Mouse (Mus musculus) brown adipose tissue, adult 24 weeks (tissue): ENCODE results near the gene Nr4a3. TPM values are rescaled to one million over a fixed set of nuclear protein-coding genes. Genes with fewer than 3 reads are reported as not detected.

Experiments used
- H3K27ac ChIP-seq: fragments of 200-500 bp; replicated peaks from 2 replicates; pipeline ENCODE4 v1.5.1; 2012; ENCODE audit warnings: low read depth, mild to moderate bottlenecking, low read length
- H3K4me1 ChIP-seq: fragments of 200-500 bp; 2 replicates; pipeline ENCODE4 v1.6.1; 2012; ENCODE audit warnings: low read length, mixed read lengths; ENCODE audit not compliant: control insufficient read depth, insufficient read depth, insufficient read length
- H3K4me3 ChIP-seq: fragments of 200-500 bp; 2 replicates; pipeline ENCODE4 v1.5.1; 2012; ENCODE audit warnings: low read depth, mild to moderate bottlenecking, low read length, moderate library complexity; ENCODE audit not compliant: insufficient read depth
- polyA plus RNA-seq: library from polyadenylated mRNA; stranded (reverse); fragments of >200 nt; gene quantifications from 2 replicates; pipeline ENCODE4 v1.2.4, GENCODE M21; 2012; ENCODE audit not compliant: missing spikeins, insufficient read depth, insufficient read length

Gene Nr4a3
- polyA plus RNA-seq, 1 experiment, result 1.1 TPM

DNA sequence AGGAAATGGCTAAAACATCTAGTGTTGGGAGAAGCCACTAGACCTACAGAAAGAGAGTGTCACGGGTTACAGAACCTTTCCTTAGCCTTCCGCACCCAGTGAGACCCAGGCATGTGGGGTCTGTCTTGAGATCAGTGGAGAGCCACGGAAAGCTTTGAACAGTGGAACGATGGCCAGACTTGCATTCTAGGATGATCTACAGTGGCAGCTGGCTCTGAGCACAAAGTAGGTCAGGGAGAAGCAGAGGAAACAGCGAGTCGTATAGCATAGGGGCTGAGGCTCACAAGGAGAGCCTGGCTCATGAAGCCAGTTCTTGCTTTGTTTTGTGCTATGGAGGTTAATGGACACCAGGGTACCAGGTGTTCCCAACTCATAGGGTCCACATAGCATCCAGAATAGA is 28.4 kb downstream of the Nr4a3 start:
- no peak overlapping the region for H3K27ac ChIP-seq
- 0 out of 2 replicates have a peak, but pooled peaks cover 2% of the 10 kb centered on the region for H3K4me1 ChIP-seq
- H3K4me3 ChIP-seq, result no peak overlapping the region

DNA sequence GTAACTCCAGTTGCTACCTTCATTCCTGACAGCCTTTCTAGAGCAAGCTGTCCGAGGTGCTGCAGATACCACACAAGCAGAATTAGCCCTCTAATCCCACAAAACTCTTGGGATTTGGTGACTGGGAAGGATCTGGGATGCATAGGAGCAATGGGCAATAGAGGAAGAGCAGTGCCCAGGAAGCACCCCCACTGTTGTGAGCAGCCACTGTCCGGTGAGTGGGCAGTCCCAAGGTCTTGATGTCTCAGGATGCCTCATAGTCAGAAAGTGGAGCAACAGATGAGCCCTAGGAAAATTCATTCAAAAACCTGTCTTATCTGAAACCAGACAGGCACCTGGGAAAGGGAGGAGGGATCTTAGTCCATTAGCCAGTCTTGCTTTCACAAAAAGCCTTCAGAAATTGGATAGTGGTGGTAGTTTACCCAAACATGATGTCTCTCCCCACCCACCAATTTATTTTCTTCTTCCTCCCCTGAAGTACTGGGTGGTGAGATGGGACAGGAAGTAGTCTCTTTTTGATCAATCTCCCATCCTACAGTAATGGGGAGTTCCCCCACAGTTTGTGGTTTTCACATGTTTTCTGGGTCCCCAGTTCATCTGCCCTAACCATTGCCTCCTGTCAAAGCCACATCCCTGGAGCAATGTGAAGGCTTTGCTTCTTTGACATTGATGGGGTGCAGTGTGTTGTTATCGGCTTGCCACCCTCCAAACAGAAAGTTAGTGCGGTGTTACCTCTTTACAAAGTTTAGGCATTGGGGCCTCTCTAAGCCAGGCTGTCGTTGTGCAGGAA is 29.7 kb downstream of the Nr4a3 start:
- 0 out of 2 replicates have a peak, but pooled peaks cover 2% of the 10 kb centered on the region for H3K4me1 ChIP-seq
- H3K27ac ChIP-seq, result no peak overlapping the region
- no peak overlapping the region for H3K4me3 ChIP-seq

- Histone ChIP-seq H3K4me1 (0 out of 2 replicates have a peak, but pooled peaks cover 2% of the 10 kb centered on the region), H3K4me3 (no peak overlapping the region), H3K27ac (no peak overlapping the region)
These were observed 31.9 kb downstream of the Nr4a3 start for GRCm38 (mm10) chr4:48076693-48077471.

GRCm38 (mm10) chr4:48078213-48078612 is 33.3 kb downstream of the Nr4a3 start:
- Histone ChIP-seq H3K4me3 (no peak overlapping the region), H3K4me1 (0 out of 2 replicates have a peak, but pooled peaks cover 2% of the 10 kb centered on the region), H3K27ac (no peak overlapping the region)

DNA sequence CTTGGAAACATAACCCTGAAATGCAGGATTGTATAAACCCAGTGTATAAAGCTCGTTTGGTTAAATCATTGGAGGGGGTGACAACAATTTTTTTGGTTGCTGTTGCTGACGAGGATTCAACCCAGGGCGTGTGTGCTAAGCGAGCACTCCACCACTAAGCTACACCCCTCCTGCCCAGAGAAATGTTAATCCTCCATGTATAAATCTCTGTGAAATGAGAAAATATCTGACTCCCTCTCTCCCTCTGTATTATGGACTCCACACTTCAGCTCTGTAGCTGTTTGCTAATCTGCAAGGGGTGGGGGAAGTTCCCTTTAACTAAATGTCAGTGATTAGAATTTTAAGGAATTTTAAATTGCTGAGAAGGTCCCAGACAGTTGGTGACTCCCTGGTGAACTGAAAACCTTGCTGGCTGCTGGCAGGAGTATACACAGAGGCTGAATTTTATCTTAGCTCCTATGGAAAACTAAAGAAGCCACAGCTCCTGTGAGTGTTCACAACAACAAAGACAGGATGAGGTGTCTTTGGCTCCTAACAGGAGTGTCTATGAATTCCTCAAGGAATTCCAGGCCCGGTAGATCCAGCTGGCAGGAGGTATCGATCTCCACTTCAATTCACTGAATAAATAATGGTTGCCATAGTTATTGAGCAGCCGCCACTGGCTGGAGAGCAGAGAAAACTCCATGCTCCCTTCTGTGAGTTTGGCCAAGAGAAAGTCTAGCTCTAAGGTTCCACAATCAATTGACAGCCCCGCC is 34.5 kb downstream of the Nr4a3 start:
- no peak overlapping the region for H3K27ac ChIP-seq
- H3K4me1 ChIP-seq, result 0 out of 2 replicates have a peak, but pooled peaks cover 2% of the 10 kb centered on the region
- H3K4me3 ChIP-seq, result no peak overlapping the region

DNA sequence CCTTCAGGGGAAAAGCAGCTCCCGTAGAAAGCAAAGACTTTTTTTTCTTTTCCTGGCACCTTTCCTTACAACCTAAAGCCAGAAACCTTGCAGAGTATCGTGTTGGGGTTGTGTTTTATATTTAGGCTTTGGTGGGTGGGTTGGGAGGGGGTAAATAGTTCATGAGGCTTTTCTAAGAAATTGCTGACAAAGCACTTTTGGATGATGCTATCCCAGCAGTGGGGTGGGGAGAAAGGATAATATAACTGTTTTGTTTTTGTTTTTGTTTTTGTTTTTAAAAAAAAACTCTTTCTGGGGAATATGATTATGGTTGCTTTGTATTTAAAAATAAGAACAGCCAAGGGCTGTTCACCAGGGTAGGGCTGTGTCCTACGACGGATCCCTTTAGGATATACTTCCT is 38.5 kb downstream of the Nr4a3 start:
- Histone ChIP-seq H3K27ac (no peak overlapping the region), H3K4me1 (no peaks in the 10 kb centered on the region), H3K4me3 (no peak overlapping the region)

DNA sequence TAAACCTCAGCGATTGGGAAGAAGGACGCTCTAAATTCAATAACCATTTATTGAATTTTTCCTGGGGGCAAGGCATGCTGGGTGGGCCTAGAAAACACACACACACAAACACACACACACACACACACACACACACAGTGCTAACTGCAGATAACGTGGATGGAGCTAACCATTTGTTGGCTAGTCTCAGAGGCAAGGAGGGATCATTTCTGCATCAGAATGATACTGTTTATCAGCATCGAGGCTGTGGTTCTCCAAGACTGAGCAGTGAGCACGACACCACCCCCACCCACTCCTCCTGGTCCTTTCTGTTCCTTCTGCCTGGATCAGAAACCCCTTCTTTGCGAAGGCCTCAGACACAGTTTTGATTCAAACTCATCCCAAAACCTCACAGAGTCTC is 41.7 kb downstream of the Nr4a3 start:
- H3K4me1 ChIP-seq, result no peaks in the 10 kb centered on the region
- H3K4me3 ChIP-seq, result no peak overlapping the region
- no peak overlapping the region for H3K27ac ChIP-seq

- Histone ChIP-seq H3K4me1 (no peaks in the 10 kb centered on the region), H3K4me3 (no peak overlapping the region), H3K27ac (no peak overlapping the region)
These were observed 42.5 kb downstream of the Nr4a3 start for GRCm38 (mm10) chr4:48087497-48087896.

DNA sequence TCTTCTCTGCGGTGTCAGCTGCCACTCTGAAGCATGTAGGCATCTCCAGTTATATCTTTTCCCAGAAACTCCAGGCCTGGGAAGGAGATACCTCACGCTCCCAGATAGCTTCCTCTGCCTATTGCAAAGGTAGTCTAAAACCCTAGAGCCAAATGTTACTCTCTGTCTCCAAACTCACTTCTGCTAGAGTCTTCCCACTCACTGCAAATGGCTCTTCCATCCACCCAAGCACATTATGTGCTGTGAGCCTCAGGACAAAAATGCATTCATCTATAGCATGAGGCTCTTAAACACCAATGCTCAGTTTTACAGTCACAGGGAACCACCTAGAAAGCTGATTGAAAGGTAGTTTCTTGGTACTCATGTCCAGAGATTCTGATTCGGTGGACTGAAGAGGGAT is 48.3 kb downstream of the Nr4a3 start:
- Histone ChIP-seq H3K4me1 (no peaks in the 10 kb centered on the region), H3K27ac (no peak overlapping the region), H3K4me3 (no peak overlapping the region)

GRCm38 (mm10) chr4:48100217-48100616 is 55.3 kb downstream of the Nr4a3 start:
- H3K27ac ChIP-seq, result no peak overlapping the region
- H3K4me1 ChIP-seq, result no peaks in the 10 kb centered on the region
- no peak overlapping the region for H3K4me3 ChIP-seq

DNA sequence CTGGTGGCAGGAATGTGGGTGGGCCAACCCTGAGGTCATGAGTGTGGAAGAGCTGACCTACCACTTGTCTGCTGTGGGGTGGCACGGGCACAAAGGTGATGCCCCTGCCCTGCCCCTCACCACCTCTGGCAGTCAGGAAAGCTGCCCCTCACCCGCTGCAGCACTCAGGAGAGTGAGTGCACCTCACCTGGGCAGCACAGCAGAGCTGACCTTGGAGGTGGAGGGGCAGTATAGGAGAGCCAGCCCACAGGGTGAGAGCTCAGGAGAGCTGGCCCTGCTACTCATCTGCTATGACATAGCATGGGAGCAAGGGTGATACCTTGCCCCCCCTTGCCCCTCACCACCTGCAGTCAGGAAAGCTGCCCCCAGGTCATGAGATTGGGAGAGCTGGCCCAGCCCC is 57.0 kb downstream of the Nr4a3 start:
- no peak overlapping the region for H3K27ac ChIP-seq
- no peaks in the 10 kb centered on the region for H3K4me1 ChIP-seq
- H3K4me3 ChIP-seq, result no peak overlapping the region

GRCm38 (mm10) chr4:48105387-48105786 is 60.4 kb downstream of the Nr4a3 start:
- Histone ChIP-seq H3K27ac (no peak overlapping the region), H3K4me3 (no peak overlapping the region)

DNA sequence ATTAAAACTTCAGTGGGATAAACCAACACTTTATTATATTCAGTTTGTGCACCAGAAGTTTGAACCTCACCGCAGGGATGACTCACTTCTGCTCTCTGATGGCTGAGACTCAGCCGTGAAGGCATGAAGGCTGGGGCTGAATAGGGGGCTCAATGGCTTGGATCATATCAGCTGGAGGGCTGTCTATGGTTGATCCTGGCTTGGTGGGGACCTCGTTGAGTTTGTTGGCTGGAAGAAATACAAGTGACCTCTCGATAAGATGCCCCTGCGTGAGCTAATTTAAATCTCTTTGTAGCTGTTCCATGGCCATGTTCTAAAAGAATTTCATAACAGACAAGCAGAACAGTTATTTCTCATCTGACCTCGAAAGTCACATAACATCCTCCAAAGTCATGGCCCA is 62.1 kb downstream of the Nr4a3 start:
- Histone ChIP-seq H3K27ac (no peak overlapping the region), H3K4me3 (no peak overlapping the region), H3K4me1 (no peaks in the 10 kb centered on the region)

More at GRCm38 (mm10) chr4:48105387-48105786, 60.4 kb downstream of the Nr4a3 start:
- H3K4me1 ChIP-seq, result no peaks in the 10 kb centered on the region

- no peak overlapping the region for H3K27ac ChIP-seq
- no peaks in the 10 kb centered on the region for H3K4me1 ChIP-seq
- H3K4me3 ChIP-seq, result no peak overlapping the region
These were observed 63.6 kb downstream of the Nr4a3 start for GRCm38 (mm10) chr4:48108591-48108990.

- Histone ChIP-seq H3K4me3 (no peak overlapping the region), H3K4me1 (no peaks in the 10 kb centered on the region), H3K27ac (no peak overlapping the region)
These were observed 65.4 kb downstream of the Nr4a3 start for GRCm38 (mm10) chr4:48110331-48110730.
